Mouse (Mus musculus): ENCODE results near the gene Pcyt1b.
A peak's percentile ranks its signal among the peaks of the same experiment; 100 is the strongest.

Gene Pcyt1b

GRCm38 (mm10) chrX:93654218-93655002, at the start of gene Pcyt1b:
Gene Pcyt1b (plus strand): TSS chrX:93654863.
- no peak for DNase-seq (ENCODE audit: low read depth, low spot score)

- DNase-seq (ENCODE audit: low read depth, low spot score), result no peak
Measured at GRCm38 (mm10) chrX:93630256-93630655, 24.4 kb upstream of the Pcyt1b start.

DNA sequence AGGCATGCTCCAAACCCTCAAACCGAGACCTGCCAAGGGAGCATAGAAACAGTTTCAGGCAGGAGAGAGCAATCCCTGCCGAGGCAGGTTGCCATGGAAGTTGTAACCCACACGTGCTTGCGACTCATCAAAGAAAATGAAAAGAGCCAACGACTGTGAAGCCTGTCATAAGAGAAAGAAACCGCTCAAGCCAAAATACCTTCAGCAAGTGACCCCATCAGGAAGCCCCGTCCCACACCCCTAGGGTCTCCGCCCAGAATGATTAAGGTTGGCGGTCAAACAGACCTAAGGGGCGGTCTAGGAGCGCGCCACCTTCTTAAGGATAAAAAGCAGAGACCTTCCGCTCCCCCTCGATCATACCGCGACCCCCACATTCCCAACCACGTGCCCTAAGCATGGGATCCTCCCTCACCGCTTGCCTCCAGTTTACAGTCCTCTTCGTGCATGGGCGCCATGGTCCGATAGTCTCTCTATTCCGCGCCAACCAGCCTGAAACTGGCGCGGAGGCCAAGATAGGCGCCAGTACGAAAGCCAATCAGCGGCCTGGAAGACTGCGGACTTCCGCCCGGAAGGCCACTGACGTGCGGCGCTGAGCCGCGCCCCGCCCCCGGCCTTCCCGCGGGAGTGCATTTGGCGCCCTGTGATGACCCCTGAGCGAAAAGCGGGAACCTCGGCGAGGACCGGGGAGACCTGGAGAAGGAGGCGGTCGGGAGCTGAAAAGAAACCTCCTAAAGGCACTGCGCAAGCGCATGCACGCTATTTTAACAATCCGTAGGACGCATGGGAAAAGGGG, 22.8 kb upstream of the Pcyt1b start, which contains the start of gene Pola1:
Gene Pola1 (minus strand): TSS at position 499 of the 793 bp plus-strand sequence.
- DNase-seq (ENCODE audit: low read depth, low spot score), result peak; percentile 93

GRCm38 (mm10) chrX:93634861-93635375, 19.7 kb upstream of the Pcyt1b start:
- DNase-seq (ENCODE audit: low read depth, low spot score), result peak; percentile 13

DNA sequence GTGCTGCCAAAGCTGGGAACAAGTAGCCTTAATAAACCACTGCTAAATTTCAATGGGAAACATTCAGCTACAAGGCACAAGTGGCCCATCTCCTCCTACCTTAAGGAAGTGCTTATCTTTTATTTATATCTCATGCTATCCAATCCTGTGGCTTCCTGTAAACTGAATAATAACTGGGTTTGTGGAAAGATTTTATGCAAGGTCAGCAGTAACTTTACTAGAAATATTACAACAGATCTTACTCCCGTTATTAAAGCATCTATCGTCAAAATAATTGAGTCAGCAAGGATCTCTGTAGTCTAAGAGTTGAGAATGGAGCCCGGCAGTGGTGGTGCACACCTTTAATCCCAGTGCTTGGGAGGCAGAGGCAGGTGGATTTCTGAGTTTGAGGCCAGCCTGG, 11.1 kb upstream of the Pcyt1b start:
- no peak for DNase-seq (ENCODE audit: low read depth, low spot score)

GRCm38 (mm10) chrX:93644022-93644421, 10.6 kb upstream of the Pcyt1b start:
- DNase-seq (ENCODE audit: low read depth, low spot score), result no peak

- DNase-seq (ENCODE audit: low read depth, low spot score), result no peak
Measured at GRCm38 (mm10) chrX:93650738-93651137, 3.9 kb upstream of the Pcyt1b start.

- DNase-seq (ENCODE audit: low read depth, low spot score), result no peak
Measured at GRCm38 (mm10) chrX:93655153-93655552, 490 bp downstream of the Pcyt1b start.

- peak; percentile 74 for DNase-seq (ENCODE audit: low read depth, low spot score)
Measured at GRCm38 (mm10) chrX:93663919-93664586, 9.4 kb downstream of the Pcyt1b start.

DNA sequence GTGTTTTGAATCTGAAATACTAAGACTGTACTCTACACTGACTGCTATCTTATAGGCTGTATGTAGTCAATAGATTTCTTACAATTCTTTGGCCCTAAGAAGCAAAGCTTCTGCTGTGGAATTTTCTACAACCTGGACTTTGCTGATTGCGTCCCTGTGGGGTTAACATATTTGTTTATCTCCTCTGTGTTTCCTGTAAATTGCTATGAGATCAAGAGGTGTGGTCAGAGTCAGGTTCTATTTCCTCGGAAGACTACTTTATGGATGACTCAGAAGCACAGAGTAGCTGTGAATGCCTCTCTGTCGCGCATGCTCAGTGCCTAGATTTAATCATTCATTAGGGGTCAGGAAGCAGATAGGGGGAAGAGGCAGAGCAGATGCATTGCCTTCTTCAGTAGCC, 10.1 kb downstream of the Pcyt1b start:
- peak; percentile 71 for DNase-seq (ENCODE audit: low read depth, low spot score)

DNA sequence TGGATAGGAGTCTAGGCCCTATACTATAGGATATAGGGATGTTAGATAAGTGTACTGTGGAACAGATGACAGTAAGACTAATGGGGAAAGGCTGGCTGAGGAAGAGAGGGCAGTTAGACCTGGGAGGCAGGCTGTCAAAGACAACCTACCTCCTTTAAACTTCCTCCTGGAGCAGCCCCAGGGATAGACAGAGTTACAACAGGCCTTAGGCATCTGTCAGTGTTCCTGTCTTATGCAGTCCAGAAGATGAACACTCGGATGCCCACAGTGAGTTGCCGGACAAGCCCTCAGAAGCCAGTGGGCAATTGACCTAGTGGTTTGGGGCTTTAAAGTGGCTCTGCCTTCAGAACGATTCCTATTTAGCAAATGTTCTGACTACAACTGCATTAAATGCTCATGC, 19.8 kb downstream of the Pcyt1b start:
- DNase-seq (ENCODE audit: low read depth, low spot score), result no peak

DNA sequence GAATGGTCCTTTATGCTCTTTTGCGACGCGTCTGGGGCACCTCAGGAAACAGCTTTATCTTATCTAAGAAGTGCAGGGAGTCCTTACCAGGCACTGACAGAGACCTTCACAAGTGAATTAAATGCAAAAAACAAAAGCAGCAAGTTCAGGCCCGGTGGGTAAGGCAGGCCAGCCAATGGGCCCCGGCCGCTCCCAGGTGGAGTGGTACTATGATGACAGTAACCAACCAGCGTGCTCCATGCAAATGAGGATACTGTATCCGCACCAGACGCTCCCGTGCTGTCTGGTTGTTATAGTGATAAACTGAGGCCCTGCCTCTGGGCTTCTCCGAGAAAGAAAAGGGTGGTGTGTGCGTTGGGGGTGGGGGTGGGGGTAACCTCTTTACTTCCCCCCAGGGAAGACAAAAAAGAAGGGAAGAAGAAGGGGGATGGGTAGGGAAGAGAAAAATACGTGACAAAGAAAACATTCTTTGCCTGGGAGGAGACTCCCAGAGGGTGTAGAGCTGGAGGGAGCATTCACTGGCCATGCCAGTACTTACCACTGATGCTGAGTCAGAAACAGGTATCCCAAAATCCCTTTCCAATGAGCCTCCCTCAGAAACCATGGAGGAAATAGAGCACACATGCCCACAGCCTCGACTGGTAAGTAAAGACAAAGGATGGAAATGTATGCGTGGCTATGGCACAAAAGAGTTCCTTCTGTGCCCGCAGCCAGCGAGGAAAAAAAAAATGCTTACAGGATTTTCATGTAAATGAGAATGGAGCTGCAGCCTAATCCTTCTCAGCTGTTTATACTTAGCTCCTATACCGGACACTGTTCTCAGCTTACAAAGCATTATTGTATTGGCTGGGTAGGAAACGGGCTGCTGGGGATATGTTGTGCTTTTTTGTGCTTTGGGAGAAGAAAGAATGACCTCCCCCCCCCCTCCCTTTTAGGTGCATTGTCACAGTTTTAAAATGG, 20.5 kb downstream of the Pcyt1b start:
- DNase-seq (ENCODE audit: low read depth, low spot score), result peak; percentile 86

DNA sequence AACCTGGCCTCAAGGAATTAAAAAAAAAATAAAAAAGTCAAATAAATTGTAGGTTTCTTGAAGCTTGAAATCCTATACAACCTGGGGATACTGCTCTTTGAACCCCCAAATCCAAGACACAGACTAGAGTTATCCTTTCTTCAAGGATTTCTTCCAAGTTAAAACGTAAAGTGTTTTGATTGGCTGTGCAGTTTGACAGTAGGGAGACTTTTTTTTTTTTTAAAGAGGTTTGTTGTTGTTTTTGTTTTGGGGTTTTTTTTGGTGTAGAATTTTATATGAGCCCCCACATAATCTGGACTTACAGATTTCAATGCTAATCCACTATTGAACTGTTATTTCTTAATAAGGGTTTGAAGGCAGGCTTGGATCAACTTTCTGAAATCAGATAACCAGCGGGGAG, 21.6 kb downstream of the Pcyt1b start:
- no peak for DNase-seq (ENCODE audit: low read depth, low spot score)

- DNase-seq (ENCODE audit: low read depth, low spot score), result no peak
Measured at GRCm38 (mm10) chrX:93689287-93689686, 34.6 kb downstream of the Pcyt1b start.

- DNase-seq (ENCODE audit: low read depth, low spot score), result no peak
Measured at GRCm38 (mm10) chrX:93690672-93691071, 36.0 kb downstream of the Pcyt1b start.

- no peak for DNase-seq (ENCODE audit: low read depth, low spot score)
Measured at GRCm38 (mm10) chrX:93697596-93697995, 42.9 kb downstream of the Pcyt1b start.

- DNase-seq (ENCODE audit: low read depth, low spot score), result peak; percentile 17
Measured at GRCm38 (mm10) chrX:93700528-93701225, 46.0 kb downstream of the Pcyt1b start.

GRCm38 (mm10) chrX:93712566-93712965, 57.9 kb downstream of the Pcyt1b start:
- DNase-seq (ENCODE audit: low read depth, low spot score), result no peak

GRCm38 (mm10) chrX:93729529-93729928, 74.9 kb downstream of the Pcyt1b start:
- DNase-seq (ENCODE audit: low read depth, low spot score), result no peak

DNA sequence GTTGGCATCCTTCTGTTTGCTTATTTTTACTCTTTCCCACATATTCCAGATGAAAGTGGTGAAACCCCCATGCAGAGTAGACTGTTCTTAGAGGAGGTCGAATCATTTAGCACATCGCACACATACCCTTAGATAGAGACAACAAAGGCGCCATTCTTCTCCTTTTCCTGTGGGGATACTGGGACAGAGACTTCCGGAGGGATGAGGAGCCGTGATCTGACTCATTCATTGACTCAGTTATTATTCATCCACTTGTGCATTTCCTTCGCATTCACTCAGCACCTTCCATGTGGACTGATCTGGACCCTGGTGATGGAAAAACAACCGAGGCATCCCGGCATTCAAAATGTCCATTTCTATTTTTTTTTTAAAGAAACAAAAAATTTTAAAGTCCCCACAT, 76.2 kb downstream of the Pcyt1b start:
- DNase-seq (ENCODE audit: low read depth, low spot score), result no peak
